Mouse (Mus musculus): ENCODE results near the gene Gm8882.
"Not testable (repeated sequence)": the region's sequence is repeated elsewhere in the genome, so short reads cannot be mapped to it uniquely, and the experiment has no call there.

Gm8882 gene

DNA sequence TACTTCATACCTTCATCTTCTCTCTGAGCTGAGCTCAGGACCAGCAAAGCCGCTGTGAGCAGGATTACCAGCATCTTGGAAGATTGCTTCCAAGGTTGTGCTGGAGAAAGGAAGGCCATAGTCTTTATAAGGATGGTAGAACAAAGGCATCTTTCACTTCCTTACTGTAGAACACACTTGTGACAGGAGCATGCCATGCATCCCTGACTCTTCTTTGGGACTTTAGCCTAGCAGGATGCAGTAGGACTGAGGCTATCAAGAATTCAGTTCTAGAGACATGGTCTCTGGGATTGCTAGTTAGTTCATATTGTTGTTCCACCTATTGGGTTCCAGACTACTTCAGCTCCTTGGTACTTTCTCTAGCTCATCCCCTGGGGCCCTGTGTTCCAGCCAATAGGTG lies at the start of gene Gm8882:
Gene Gm8882 (minus strand): TSS at position 101 of the 400 bp plus-strand sequence.
- DNase-seq: not testable (repeated sequence)

DNA sequence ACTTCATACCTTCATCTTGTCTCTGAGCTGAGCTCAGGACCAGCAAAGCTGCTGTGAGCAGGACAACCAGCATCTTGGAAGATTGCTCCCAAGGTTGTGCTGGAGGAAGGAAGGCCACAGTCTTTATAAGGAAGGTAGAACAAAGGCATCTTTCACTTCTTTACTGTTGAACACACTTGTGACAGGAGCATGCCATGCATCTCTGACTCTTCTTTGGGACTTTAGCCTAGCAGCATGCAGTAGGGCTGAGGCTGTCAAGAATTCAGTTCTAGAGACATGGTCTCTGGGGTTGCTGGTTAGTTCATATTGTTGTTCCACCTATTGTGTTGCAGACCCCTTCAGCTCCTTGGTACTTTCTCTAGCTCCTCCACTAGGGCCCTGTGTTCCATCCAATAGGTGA lies 49.3 kb downstream of the Gm8882 start, which contains the start of gene Prpmp5:
Gene Prpmp5 (minus strand): TSS at position 101 of the 400 bp plus-strand sequence.
- DNase-seq: not testable (repeated sequence)
